Mouse (Mus musculus) small intestine, adult 10 weeks (tissue): Measurements from ENCODE around the gene Gm11084. TPM values are rescaled to one million over a fixed set of nuclear protein-coding genes. Genes with fewer than 3 reads are reported as not detected.

Experiments
- polyA plus RNA-seq: library from polyadenylated mRNA; stranded (reverse); fragments of 350-450 nt; fragmentation: Illumina TruSeq; extraction: RNeasy Lipid Tissue Mini Kit (QIAGEN cat#74804); gene quantifications from one replicate; pipeline ENCODE4 v1.2.3, GENCODE M21; 2014; ENCODE audit warnings: low replicate concordance

The Gm11084 gene
- not detected for polyA plus RNA-seq

GRCm38 (mm10) chr2:72986616-72987015 is at the start of gene Gm11084:
Gene Gm11084, minus strand, starts transcription at chr2:72986716.

GRCm38 (mm10) chr2:72980337-72981074 is 6.0 kb downstream of the Gm11084 start, which contains the start of gene Sp3:
Gene Sp3, minus strand, starts transcription at chr2:72980446.

Other genes starting within 250 kb of the Gm11084 start
- gene Sp3, start 6.3 kb downstream of the Gm11084 start, polyA plus RNA-seq = 193 TPM
- gene Ola1, start 232.2 kb upstream of the Gm11084 start, polyA plus RNA-seq = 128 TPM